Mouse (Mus musculus) thymus, adult 2 months (tissue): ENCODE data around the gene Sema6c.

Source experiments
- CTCF ChIP-seq: fragments of 200-500 bp; IDR thresholded peaks from 2 replicates; pipeline ENCODE4 v1.5.1; 2012; ENCODE audit warnings: mild to moderate bottlenecking, control low read depth, low read length, moderate library complexity, borderline replicate concordance; ENCODE audit not compliant: control insufficient read depth, poor library complexity, insufficient read depth; ENCODE audit errors: extremely low read depth
- POLR2A ChIP-seq: fragments of 200-500 bp; IDR thresholded peaks from 2 replicates; pipeline ENCODE4 v1.6.1; 2012; ENCODE audit warnings: mild to moderate bottlenecking, low read length, control low read depth, moderate library complexity; ENCODE audit not compliant: control insufficient read depth, poor library complexity, insufficient read depth; ENCODE audit errors: extremely low read depth

- no peak for TF ChIP-seq CTCF
- no peak for TF ChIP-seq POLR2A
Measured at GRCm38 (mm10) chr3:95181841-95182240, 21.6 kb downstream of the Sema6c start.
